Mouse (Mus musculus) forebrain, embryonic 14.5 days (tissue): Measurements from ENCODE around the gene Gm8926. TPM values are rescaled to one million over a fixed set of nuclear protein-coding genes. Genes with fewer than 3 reads are reported as not detected.
"Not testable (repeated sequence)": the region's sequence is repeated elsewhere in the genome, so short reads cannot be mapped to it uniquely, and the experiment has no call there.

Source experiments
- ATAC-seq: fragments of 200-750 bp; cut with Nextera tagmentation; 2 replicates; pipeline ENCODE4 v1.8.0; 2017; ENCODE audit warnings: mild to moderate bottlenecking, moderate library complexity
- DNase-seq: peaks from one replicate; pipeline ENCODE4 v3.0.0-alpha.2; 2015; ENCODE audit warnings: low spot score
- H3K27ac ChIP-seq: fragments of 300-500 bp; sonication (generic); 2 replicates; pipeline ENCODE4 v1.5.1; 2014; ENCODE audit warnings: low read depth, mild to moderate bottlenecking, control low read depth, low read length, moderate library complexity
- H3K27me3 ChIP-seq: fragments of 300-500 bp; sonication (generic); replicated peaks from 2 replicates; pipeline ENCODE4 v1.6.1; 2014; ENCODE audit warnings: low read length, control low read depth, mixed read lengths; ENCODE audit not compliant: control insufficient read depth, insufficient read depth
- H3K36me3 ChIP-seq: fragments of 300-500 bp; sonication (generic); 2 replicates; pipeline ENCODE4 v1.6.1; 2014; ENCODE audit warnings: low read length, control low read depth; ENCODE audit not compliant: control insufficient read depth, insufficient read depth
- H3K4me1 ChIP-seq: fragments of 300-500 bp; sonication (generic); 2 replicates; pipeline ENCODE4 v1.6.1; 2014; ENCODE audit warnings: antibody characterized with exemption, low read length, control low read depth; ENCODE audit not compliant: control insufficient read depth, insufficient read depth
- H3K4me2 ChIP-seq: fragments of 300-500 bp; sonication (generic); 2 replicates; pipeline ENCODE4 v1.6.1; 2014; ENCODE audit warnings: mild to moderate bottlenecking, control low read depth, low read length
- H3K4me3 ChIP-seq: fragments of 300-500 bp; sonication (generic); 2 replicates; pipeline ENCODE4 v1.5.1; 2014; ENCODE audit warnings: low read depth, low read length, control low read depth
- H3K9ac ChIP-seq: fragments of 300-500 bp; sonication (generic); 2 replicates; pipeline ENCODE4 v1.6.1; 2014; ENCODE audit warnings: mild to moderate bottlenecking, low read length, control low read depth, moderate library complexity
- H3K9me3 ChIP-seq: fragments of 300-500 bp; sonication (generic); replicated peaks from 2 replicates; pipeline ENCODE4 v1.6.1; 2016; ENCODE audit warnings: low read length, control low read depth, mixed read lengths; ENCODE audit not compliant: control insufficient read depth
- WGBS: fragments of 180-500 bp; shearing (Covaris S2); extraction: QIAGEN DNeasy Blood & Tissue Kit; methylation state at CpG from one replicate; pipeline ENCODE4 v1.1.7; 2014; 5-methylcytosine and 5-hydroxymethylcytosine counted together
- polyA plus RNA-seq: library from polyadenylated mRNA; unstranded; fragments of >200 nt; fragmentation: Nextera tagmentation; extraction: Ambion mirVana; gene quantifications from 2 replicates; pipeline ENCODE4 v1.2.1, GENCODE M21; 2014

The Gm8926 gene
- polyA plus RNA-seq = not detected in 2 replicates

- not testable (repeated sequence) for H3K36me3 ChIP-seq, H3K27ac ChIP-seq, ATAC-seq, H3K27me3 ChIP-seq, H3K4me3 ChIP-seq, H3K4me2 ChIP-seq, H3K9me3 ChIP-seq, H3K4me1 ChIP-seq, H3K9ac ChIP-seq, DNase-seq
- no CpG with 5 or more reads among the region's 4 CpGs for WGBS
These were observed at the start of gene Gm8926 for GRCm38 (mm10) chr5:11770248-11770647. Gm8926 (plus strand) TSS chr5:11770548.

Other genes starting within 250 kb of the Gm8926 start
- not detected in 2 replicates for gene Gm6460, start 175.6 kb upstream of the Gm8926 start, polyA plus RNA-seq
- gene Gm8922, start 88.6 kb upstream of the Gm8926 start, polyA plus RNA-seq = not detected in 2 replicates
- not detected in 2 replicates for gene Gm6465, start 75.0 kb downstream of the Gm8926 start, polyA plus RNA-seq
- gene 4933402N22Rik, start 147.5 kb downstream of the Gm8926 start, polyA plus RNA-seq = not detected in 2 replicates